Mouse (Mus musculus) E14TG2a.4 (cell line): ENCODE measurements around the gene Ccdc177.

ENCODE experiments used
- CTCF ChIP-seq: conservative IDR thresholded peaks from 2 replicates; pipeline ENCODE4 v1.5.1; 2014; ENCODE audit warnings: low read length
- NANOG ChIP-seq: IDR thresholded peaks from 2 replicates; pipeline ENCODE4 v1.6.1; 2014; ENCODE audit warnings: borderline replicate concordance, low read length, mixed read lengths

DNA sequence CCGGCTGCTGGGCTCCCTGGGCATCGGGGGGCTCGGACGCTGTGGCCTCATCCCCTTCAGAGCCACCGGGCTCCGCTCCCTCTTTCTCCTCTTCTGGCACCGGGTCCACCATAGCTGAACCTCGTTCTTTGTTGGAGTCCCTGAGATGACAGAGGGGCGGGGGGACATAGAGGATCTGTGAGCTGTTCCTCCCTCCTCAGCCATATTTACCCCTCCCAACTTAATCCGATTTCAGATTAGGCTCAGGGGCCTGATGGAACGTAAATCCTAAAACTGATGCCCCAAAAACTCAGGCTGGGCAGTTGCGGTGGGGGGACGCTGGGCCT lies 1.1 kb downstream of the Ccdc177 start:
- TF ChIP-seq CTCF (no peak), NANOG (no peak)
